Comparison of ENCODE assay signal across 10 mouse cellular contexts in genomic region chr7:112055901-112056625, GRCm38 (mm10). TPM values are rescaled to one million over a fixed set of nuclear protein-coding genes. Genes with fewer than 3 reads are reported as not detected.
A peak's percentile ranks its signal among the peaks of the same experiment; 100 is the strongest.
DNase-seq lines count a peak whose midpoint lies in the region.
"Had no signal": no experiment of that assay in that cellular context is flagged by ENCODE, and none has a peak within 500 bp of the region (broad histone marks: within the 10 kb centered on the region; RNA-seq: fewer than 3 reads in every experiment).

No protein-coding gene starts in this region.

- no peak overlapping the region for H3K27ac ChIP-seq in midbrain, embryonic 10.5 days (replicated peaks)
- H3K27ac ChIP-seq: embryonic facial prominence, embryonic 15.5 days had no signal

- intact Hi-C loops in left cerebral cortex, postnatal 14 days (cut with DNase I), result no loop called here

- no peaks in the 10 kb centered on the region for H3K27me3 ChIP-seq in midbrain, embryonic 10.5 days (ENCODE audit: low read depth, poor library complexity, severe bottlenecking)
- H3K27me3 ChIP-seq: embryonic facial prominence, embryonic 15.5 days had no signal

- WGBS in midbrain, embryonic 10.5 days, result 92% methylated on average over 8 of the region's 8 CpGs

- no peaks in the 10 kb centered on the region for H3K4me1 ChIP-seq in midbrain, embryonic 10.5 days
- H3K4me1 ChIP-seq: embryonic facial prominence, embryonic 15.5 days had no signal

- H3K4me3 ChIP-seq in midbrain, embryonic 10.5 days, result no peak overlapping the region
- H3K4me3 ChIP-seq: embryonic facial prominence, embryonic 15.5 days had no signal

- no peaks in the 10 kb centered on the region for H3K9me3 ChIP-seq in midbrain, embryonic 10.5 days (replicated peaks)
- H3K9me3 ChIP-seq: embryonic facial prominence, embryonic 15.5 days had no signal

- H3K36me3 ChIP-seq in midbrain, embryonic 10.5 days, result peaks cover 49% of the 10 kb centered on the region

- DNase-seq in MN1 (ENCODE audit: low spot score), result peak; percentile 23
- DNase-seq in fibroblast of lung, adult 2 months (ENCODE audit: low read depth), result peak; percentile 55
- peak; percentile 10 to 37 for DNase-seq in kidney, postnatal 4 days
- peak; percentile 74 for DNase-seq in lung, postnatal 25 days (ENCODE audit: low spot score)
- no peak for DNase-seq in midbrain, embryonic 10.5 days (ENCODE audit: low spot score)
- no peak for DNase-seq in left cerebral cortex, postnatal 14 days (ENCODE audit: low spot score in 2 of 2)
- no peak for DNase-seq in right cerebral cortex, postnatal 14 days
- no peak for DNase-seq in urinary bladder, postnatal 25 days (ENCODE audit: low spot score)
- DNase-seq: midbrain, embryonic 14.5 days had no signal

RNA-seq across cellular contexts. Expression of gene Usp47, which starts 32.8 kb away (rescaled TPM):
- polyA plus RNA-seq in midbrain, embryonic 10.5 days (2016; fragmentation: Nextera tagmentation; extraction: Ambion mirVana), result 78.3 and 93.7 TPM in 2 replicates
- total RNA-seq in left cerebral cortex, postnatal 14 days (2021), result 10 to 100 TPM; 62.9 to 64.3 TPM

Comparison
In these comparisons a context has a peak if more than half of its experiments do, and no peak if none do; other contexts are left out.
1. DNase-seq: peak in MN1 (single experiment), fibroblast of lung, adult 2 months (single experiment), kidney, postnatal 4 days (2 of 2) and lung, postnatal 25 days (single experiment); none in midbrain, embryonic 10.5 days (single experiment), left cerebral cortex, postnatal 14 days (0 of 2), right cerebral cortex, postnatal 14 days (single experiment) and urinary bladder, postnatal 25 days (single experiment).